Mouse (Mus musculus) mouse embryonic stem cell (cell line): Measurements from ENCODE around the gene Pkdrej.

ENCODE experiments used
- in situ Hi-C, 2 experiments: fragments of 300-500 bp; cut with MboI; formaldehyde crosslinking; loops; 1 replicate in 1 of 2; 3 replicates in 1 of 2; pipeline ENCODE4 v1.14.3; 2019 to 2020; ENCODE audit warnings: low sequenced_read_pairs in 2 of 2, low pct_unique_long_range_greater_than_20kb in 1 of 2, mixed read lengths in 1 of 2; ENCODE audit not compliant: unreplicated experiment in 1 of 2

Pkdrej gene

GRCm38 (mm10) chr15:85776771-85777170 lies 44.8 kb downstream of the Pkdrej start:
- in situ Hi-C loops: no loop called here

- in situ Hi-C loops: no loop called here
Measured at GRCm38 (mm10) chr15:85776241-85776640, 45.3 kb downstream of the Pkdrej start.

DNA sequence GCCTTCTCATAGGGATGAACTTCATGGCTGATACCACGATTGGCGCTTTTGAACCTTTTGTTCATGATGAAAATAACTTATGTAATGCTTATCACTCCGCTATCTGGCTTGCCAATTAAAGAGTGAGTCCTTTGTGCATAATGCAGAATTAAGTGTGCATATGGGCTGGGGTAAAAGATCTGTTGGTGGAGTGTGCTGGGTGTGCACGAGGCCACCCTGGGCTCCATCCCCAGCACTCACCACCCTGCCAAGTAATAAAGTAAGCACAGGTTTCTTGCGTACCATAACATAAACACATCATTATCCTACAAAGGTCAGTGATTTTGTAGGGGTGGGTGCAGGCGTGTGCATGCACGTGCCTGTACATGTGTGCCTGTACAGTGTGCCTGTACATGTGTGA lies 46.5 kb downstream of the Pkdrej start:
- in situ Hi-C loops: no loop called here

- in situ Hi-C loops: no loop called here
Measured at GRCm38 (mm10) chr15:85774419-85774818, 47.1 kb downstream of the Pkdrej start.

- in situ Hi-C loops: no loop called here
Measured at GRCm38 (mm10) chr15:85772146-85772740, 49.3 kb downstream of the Pkdrej start.

DNA sequence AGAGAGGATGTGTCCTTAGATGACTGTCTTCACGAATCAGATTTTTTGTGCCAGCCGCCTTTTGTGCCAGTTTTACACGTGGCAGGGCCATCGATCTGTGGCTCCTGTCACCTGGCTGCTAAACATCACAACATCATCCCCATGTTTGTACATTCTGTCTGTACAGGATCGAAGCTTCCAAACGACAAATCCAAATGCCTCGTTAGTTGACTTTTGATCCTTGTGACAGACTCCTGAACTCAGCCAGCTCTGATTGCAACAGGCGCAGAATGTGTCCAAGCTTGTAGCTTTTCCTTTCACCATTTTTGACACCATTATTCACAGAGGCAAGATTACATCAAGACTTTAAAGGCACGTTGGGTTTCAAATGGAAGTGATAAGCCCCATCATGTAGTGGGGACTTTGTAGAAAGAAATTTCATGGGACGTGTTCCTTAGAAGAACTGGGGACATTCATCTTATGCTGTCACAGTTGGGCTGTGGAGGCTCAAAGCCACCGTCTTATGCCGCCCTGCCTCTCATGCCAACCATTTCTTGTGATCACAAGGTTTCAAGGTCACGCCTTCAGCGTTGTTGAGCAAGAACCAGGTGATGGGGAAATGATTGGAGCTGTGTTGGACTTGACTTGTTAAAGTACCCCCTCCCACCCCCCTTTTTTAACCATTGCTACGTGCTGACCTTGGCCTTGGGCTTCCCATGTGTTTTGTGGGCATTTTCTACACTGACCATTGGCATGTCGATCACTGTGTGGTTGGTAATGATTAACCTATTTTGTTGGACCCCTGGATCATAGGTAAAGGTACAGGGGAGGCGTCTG lies 50.0 kb downstream of the Pkdrej start:
- in situ Hi-C loops: no loop called here

DNA sequence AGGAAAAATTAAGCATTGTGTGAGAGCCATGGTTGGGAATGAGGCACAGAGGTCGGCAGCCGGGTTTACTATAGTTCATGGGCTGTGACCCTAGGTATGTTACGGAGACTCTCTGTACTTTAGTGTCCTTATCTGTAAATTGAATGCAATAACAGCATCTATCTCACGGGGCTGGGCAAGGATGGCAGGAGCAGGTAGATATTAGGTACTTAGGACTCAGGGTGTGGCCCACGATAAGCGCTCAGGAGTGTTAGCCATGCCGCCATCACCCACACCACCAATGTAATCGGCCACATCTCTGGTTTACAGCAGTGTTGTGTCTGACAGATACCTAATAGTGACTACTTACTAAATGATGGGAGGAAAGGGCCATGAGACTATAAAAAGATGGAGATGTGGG lies 52.5 kb downstream of the Pkdrej start:
- in situ Hi-C loops: no loop called here

DNA sequence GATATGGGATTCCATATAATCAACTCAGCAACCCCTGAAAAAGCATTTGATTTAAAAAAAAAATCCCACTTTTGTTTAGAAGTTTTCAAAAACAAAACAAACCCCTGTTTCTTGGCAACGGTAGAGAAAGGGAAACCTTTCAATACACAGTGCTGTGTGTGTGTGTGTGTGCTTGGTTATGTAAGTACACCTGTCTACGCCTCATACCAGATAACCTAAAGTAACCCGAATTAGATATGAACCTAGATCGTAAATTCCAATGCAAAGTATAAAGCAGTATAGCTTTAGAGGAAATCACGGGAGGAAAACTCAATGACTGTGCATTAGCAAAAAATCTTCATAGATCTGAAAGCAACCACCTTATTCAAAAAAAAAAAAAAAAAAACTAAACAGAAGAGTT lies 54.9 kb downstream of the Pkdrej start:
- in situ Hi-C loops: no loop called here

GRCm38 (mm10) chr15:85765022-85765421 lies 56.5 kb downstream of the Pkdrej start:
- in situ Hi-C loops: no loop called here
